Mouse (Mus musculus): ENCODE measurements around the gene Polr3a. TPM values are rescaled to one million over a fixed set of nuclear protein-coding genes. Genes with fewer than 3 reads are reported as not detected.

Polr3a gene
- 44.5 to 52.7 TPM (median 46.0 TPM) in 4 replicates for total RNA-seq (2023; ENCODE audit: inconsistent age)

GRCm38 (mm10) chr14:24486773-24487227 is at the start of gene Polr3a, which contains the start of gene Rps24:
Gene Polr3a, minus strand, starts transcription at chr14:24487058.
Gene Rps24, plus strand, starts transcription at chr14:24487125.

Other genes with a start within 250 kb of the Polr3a start
- gene Dlg5, start 241.1 kb downstream of the Polr3a start, total RNA-seq (2023; ENCODE audit: inconsistent age) = 0.74 TPM in 1 of 4 replicates, not detected in the others
- not detected in 4 replicates for gene E330034G19Rik, start 193.8 kb downstream of the Polr3a start, total RNA-seq (2023; ENCODE audit: inconsistent age)
- gene Rps24, start 67 bp upstream of the Polr3a start, total RNA-seq (2023; ENCODE audit: inconsistent age) = 4,098 to 4,322 TPM (median 4,169 TPM) in 4 replicates